Mouse (Mus musculus) erythroblast, embryonic 14.5 days (primary cell): ENCODE data around the gene Ccdc187.

Experiments
- GATA1 ChIP-seq: IDR thresholded peaks from 2 replicates; pipeline ENCODE4 v1.6.1; 2012; ENCODE audit warnings: low read length, inconsistent platforms, mixed read lengths
- TAL1 ChIP-seq: IDR thresholded peaks from 3 replicates; pipeline ENCODE4 v1.6.1; 2012; ENCODE audit warnings: low read length, inconsistent platforms, mixed read lengths

DNA sequence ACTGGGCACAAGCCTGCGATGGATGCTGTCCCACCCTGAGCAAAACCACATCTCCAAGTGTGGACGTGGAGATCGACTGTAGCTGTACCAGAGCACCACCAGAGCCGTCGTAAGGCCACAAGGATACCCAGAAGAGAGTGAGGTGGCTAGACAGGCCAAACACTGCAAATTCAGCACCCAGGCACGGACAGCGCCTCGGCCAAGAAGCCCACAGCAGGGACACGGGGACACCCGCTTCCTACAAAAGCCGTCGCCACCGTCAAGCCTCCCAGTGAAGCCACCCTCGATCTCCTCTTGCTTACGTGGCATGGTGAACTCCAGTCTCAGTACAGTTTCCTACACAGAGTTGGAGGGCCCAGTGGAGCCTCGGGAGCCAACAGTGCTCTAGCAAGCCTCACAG is 89.2 kb downstream of the Ccdc187 start:
- no peak for TF ChIP-seq GATA1
- no peak for TF ChIP-seq TAL1
